Mouse (Mus musculus): ENCODE measurements around the gene Plxna2. TPM values are rescaled to one million over a fixed set of nuclear protein-coding genes. Genes with fewer than 3 reads are reported as not detected.

Plxna2 gene
- polyA plus RNA-seq, 1 experiment from 2014 or later: 76.0 TPM

DNA sequence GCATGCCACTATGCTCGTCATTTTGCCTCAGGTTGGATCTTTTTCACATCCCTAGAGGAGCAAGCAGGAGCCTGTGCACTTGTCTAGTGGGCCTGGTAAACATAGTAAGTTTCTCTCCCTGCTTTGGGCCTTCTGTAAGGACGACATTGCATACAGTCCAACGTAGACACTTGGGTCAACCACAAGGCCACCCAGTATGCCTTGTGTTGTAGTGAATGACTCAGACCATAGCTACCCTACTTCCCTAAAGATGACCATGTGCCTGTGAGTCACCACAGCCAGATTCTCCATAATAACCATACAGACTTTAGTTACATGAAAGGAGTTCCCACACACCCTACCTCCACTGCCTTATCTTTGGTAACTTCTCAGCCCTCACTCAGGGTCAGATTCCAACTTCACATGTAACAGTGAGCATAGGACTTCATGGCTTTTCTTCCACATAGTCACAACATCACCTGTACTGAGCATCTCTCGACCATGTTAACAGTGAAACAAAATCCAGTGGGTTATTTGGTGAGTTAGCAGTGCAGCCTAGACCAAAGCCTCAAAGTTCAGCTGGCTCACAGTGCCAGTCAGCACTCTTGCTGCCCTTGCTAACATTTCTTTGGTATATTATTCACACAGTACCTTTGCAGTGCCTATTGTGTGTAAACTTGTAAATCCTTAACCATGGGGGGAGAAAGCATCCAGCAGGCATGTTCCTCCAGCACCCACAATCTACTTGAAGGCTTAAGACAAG lies 53.9 kb downstream of the Plxna2 start:
- H3K27me3 ChIP-seq (ENCODE audit: control insufficient read depth, insufficient read depth, low read length): no peaks in the 10 kb centered on the region
- no peaks in the 10 kb centered on the region for H3K36me3 ChIP-seq (ENCODE audit: control insufficient read depth, insufficient read depth, low read length)
- no peaks in the 10 kb centered on the region for H3K9me3 ChIP-seq (ENCODE audit: control insufficient read depth, low read length)
- no peak overlapping the region for H3K4me3 ChIP-seq (ENCODE audit: low read depth, low read length)
- no peak overlapping the region for H3K9ac ChIP-seq (replicated peaks; ENCODE audit: low read depth, low read length)
- no peak overlapping the region for H3K27ac ChIP-seq (ENCODE audit: low read depth, low read length)
- no peak for ATAC-seq (ENCODE audit: low read depth)
- no peak overlapping the region for H3K4me2 ChIP-seq (ENCODE audit: low read depth, low read length)
- WGBS: 85% methylated on average over 4 of the region's 4 CpGs
- H3K4me1 ChIP-seq (ENCODE audit: control insufficient read depth, insufficient read depth, low read length): 0 out of 2 replicates have a peak, but pooled peaks cover 3% of the 10 kb centered on the region

DNA sequence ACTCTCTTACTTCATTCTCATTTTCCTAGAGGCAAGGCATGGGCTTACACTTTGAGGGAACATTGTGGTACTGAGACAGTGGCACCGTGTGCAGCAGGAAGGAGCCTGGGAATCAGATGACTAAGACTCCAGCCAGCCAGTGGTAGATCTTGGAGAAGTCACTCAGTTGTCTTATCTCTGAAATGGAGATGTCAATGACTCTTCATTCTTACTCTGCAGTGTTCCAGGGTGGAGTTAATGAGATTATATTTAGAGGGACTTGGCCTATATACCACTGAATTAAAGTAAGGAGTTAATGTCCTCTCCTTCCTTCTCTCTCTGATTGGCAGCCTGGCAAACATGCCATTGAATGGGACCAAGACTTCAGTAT lies 54.5 kb downstream of the Plxna2 start:
- Histone ChIP-seq H3K4me2 (ENCODE audit: low read depth, low read length) (no peak overlapping the region), H3K9me3 (ENCODE audit: control insufficient read depth, low read length) (no peaks in the 10 kb centered on the region), H3K4me1 (ENCODE audit: control insufficient read depth, insufficient read depth, low read length) (peaks cover 3% of the 10 kb centered on the region; the same call in 1 of the 2 replicates), H3K27me3 (ENCODE audit: control insufficient read depth, insufficient read depth, low read length) (no peaks in the 10 kb centered on the region), H3K9ac (replicated peaks; ENCODE audit: low read depth, low read length) (no peak overlapping the region), H3K27ac (ENCODE audit: low read depth, low read length) (no peak overlapping the region), H3K4me3 (ENCODE audit: low read depth, low read length) (no peak overlapping the region), H3K36me3 (ENCODE audit: control insufficient read depth, insufficient read depth, low read length) (no peaks in the 10 kb centered on the region)
- ATAC-seq (ENCODE audit: low read depth): no peak
- 87% methylated on average over 1 of the region's 1 CpGs for WGBS

GRCm38 (mm10) chr1:194673229-194673628 lies 55.2 kb downstream of the Plxna2 start:
- no peak overlapping the region for H3K27ac ChIP-seq (ENCODE audit: low read depth, low read length)
- H3K9ac ChIP-seq (replicated peaks; ENCODE audit: low read depth, low read length): no peak overlapping the region
- H3K4me1 ChIP-seq (ENCODE audit: control insufficient read depth, insufficient read depth, low read length): peaks cover 6% of the 10 kb centered on the region; the same call in 1 of the 2 replicates
- H3K4me2 ChIP-seq (ENCODE audit: low read depth, low read length): no peak overlapping the region
- H3K9me3 ChIP-seq (ENCODE audit: control insufficient read depth, low read length): no peaks in the 10 kb centered on the region
- H3K36me3 ChIP-seq (ENCODE audit: control insufficient read depth, insufficient read depth, low read length): no peaks in the 10 kb centered on the region
- no peaks in the 10 kb centered on the region for H3K27me3 ChIP-seq (ENCODE audit: control insufficient read depth, insufficient read depth, low read length)
- no peak overlapping the region for H3K4me3 ChIP-seq (ENCODE audit: low read depth, low read length)
- no peak for ATAC-seq (ENCODE audit: low read depth)

GRCm38 (mm10) chr1:194675106-194675890 lies 57.3 kb downstream of the Plxna2 start:
- WGBS: 80% methylated on average over 3 of the region's 3 CpGs

GRCm38 (mm10) chr1:194675891-194676200 lies 57.8 kb downstream of the Plxna2 start:
- H3K9me3 ChIP-seq (ENCODE audit: control insufficient read depth, low read length): no peaks in the 10 kb centered on the region
- no peaks in the 10 kb centered on the region for H3K27me3 ChIP-seq (ENCODE audit: control insufficient read depth, insufficient read depth, low read length)
- H3K27ac ChIP-seq (ENCODE audit: low read depth, low read length): no peak overlapping the region
- no peak for ATAC-seq (ENCODE audit: low read depth)
- H3K36me3 ChIP-seq (ENCODE audit: control insufficient read depth, insufficient read depth, low read length): no peaks in the 10 kb centered on the region
- H3K4me2 ChIP-seq (ENCODE audit: low read depth, low read length): no peak overlapping the region
- H3K4me1 ChIP-seq (ENCODE audit: control insufficient read depth, insufficient read depth, low read length): peaks cover 17% of the 10 kb centered on the region; the same call in 1 of the 2 replicates
- H3K9ac ChIP-seq (replicated peaks; ENCODE audit: low read depth, low read length): no peak overlapping the region
- WGBS: 66% methylated on average over 2 of the region's 2 CpGs
- no peak overlapping the region for H3K4me3 ChIP-seq (ENCODE audit: low read depth, low read length)

More at GRCm38 (mm10) chr1:194675106-194675890, 57.3 kb downstream of the Plxna2 start:
- Histone ChIP-seq H3K4me2 (ENCODE audit: low read depth, low read length) (no peak overlapping the region), H3K9ac (replicated peaks; ENCODE audit: low read depth, low read length) (no peak overlapping the region), H3K27me3 (ENCODE audit: control insufficient read depth, insufficient read depth, low read length) (no peaks in the 10 kb centered on the region), H3K4me3 (ENCODE audit: low read depth, low read length) (no peak overlapping the region), H3K36me3 (ENCODE audit: control insufficient read depth, insufficient read depth, low read length) (no peaks in the 10 kb centered on the region), H3K27ac (ENCODE audit: low read depth, low read length) (no peak overlapping the region), H3K9me3 (ENCODE audit: control insufficient read depth, low read length) (no peaks in the 10 kb centered on the region), H3K4me1 (ENCODE audit: control insufficient read depth, insufficient read depth, low read length) (peaks cover 13% of the 10 kb centered on the region; the same call in 1 of the 2 replicates)
- no peak for ATAC-seq (ENCODE audit: low read depth)

DNA sequence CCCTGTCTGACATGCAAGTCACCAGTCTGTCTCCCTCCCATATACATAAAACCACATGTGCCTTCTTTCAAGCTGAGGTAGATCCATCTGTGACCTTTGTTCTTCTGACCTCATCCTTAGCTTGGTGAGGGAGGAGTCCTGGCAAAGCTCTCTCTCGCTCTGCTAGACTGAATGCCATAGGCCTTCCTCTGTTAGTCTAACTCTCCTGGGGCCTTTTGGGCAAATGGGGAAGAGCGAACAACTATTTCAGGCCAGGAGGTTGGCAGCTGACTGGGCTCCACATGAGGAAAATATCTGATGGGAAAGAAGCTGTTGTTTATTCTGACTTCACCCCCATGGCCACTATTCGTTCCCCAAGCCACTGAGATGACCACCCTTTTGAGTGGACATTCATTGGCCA lies 59.9 kb downstream of the Plxna2 start:
- no peak overlapping the region for H3K4me3 ChIP-seq (ENCODE audit: low read depth, low read length)
- no peak overlapping the region for H3K9ac ChIP-seq (replicated peaks; ENCODE audit: low read depth, low read length)
- H3K9me3 ChIP-seq (ENCODE audit: control insufficient read depth, low read length): no peaks in the 10 kb centered on the region
- no peaks in the 10 kb centered on the region for H3K27me3 ChIP-seq (ENCODE audit: control insufficient read depth, insufficient read depth, low read length)
- H3K4me2 ChIP-seq (ENCODE audit: low read depth, low read length): no peak overlapping the region
- no peak; the same call in 1 of the 2 replicates for ATAC-seq (ENCODE audit: low read depth)
- no peak overlapping the region for H3K27ac ChIP-seq (ENCODE audit: low read depth, low read length)
- no peaks in the 10 kb centered on the region; the same call in 1 of the 2 replicates for H3K36me3 ChIP-seq (ENCODE audit: control insufficient read depth, insufficient read depth, low read length)
- peaks cover 25% of the 10 kb centered on the region; the same call in 1 of the 2 replicates for H3K4me1 ChIP-seq (ENCODE audit: control insufficient read depth, insufficient read depth, low read length)
- 59% methylated on average over 3 of the region's 3 CpGs for WGBS

DNA sequence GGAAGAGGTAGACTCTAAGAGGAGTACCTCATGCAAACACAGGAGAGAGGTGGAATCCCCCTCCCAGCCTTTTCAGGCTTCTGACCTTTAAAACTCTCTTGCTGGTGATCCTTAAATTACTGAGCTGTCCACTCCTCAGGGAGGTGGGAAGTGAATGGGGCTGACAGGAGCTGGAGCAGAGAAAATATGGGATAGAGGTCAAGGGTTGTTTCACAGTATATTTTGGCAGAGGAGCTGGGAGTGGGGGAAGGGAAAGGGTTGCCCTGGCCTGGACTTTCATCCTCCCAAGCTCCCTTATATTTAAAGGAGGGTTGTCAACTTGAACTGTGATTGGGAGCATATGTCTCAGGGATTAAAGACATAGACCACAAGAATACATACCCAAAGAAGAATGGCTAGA lies 61.1 kb downstream of the Plxna2 start:
- no peaks in the 10 kb centered on the region for H3K9me3 ChIP-seq (ENCODE audit: control insufficient read depth, low read length)
- H3K9ac ChIP-seq (replicated peaks; ENCODE audit: low read depth, low read length): no peak overlapping the region
- H3K27me3 ChIP-seq (ENCODE audit: control insufficient read depth, insufficient read depth, low read length): no peaks in the 10 kb centered on the region
- H3K4me2 ChIP-seq (ENCODE audit: low read depth, low read length): no peak overlapping the region
- no peaks in the 10 kb centered on the region; the same call in 1 of the 2 replicates for H3K36me3 ChIP-seq (ENCODE audit: control insufficient read depth, insufficient read depth, low read length)
- peaks cover 25% of the 10 kb centered on the region; the same call in 1 of the 2 replicates for H3K4me1 ChIP-seq (ENCODE audit: control insufficient read depth, insufficient read depth, low read length)
- ATAC-seq (ENCODE audit: low read depth): no peak
- no peak overlapping the region for H3K4me3 ChIP-seq (ENCODE audit: low read depth, low read length)
- no peak overlapping the region for H3K27ac ChIP-seq (ENCODE audit: low read depth, low read length)

DNA sequence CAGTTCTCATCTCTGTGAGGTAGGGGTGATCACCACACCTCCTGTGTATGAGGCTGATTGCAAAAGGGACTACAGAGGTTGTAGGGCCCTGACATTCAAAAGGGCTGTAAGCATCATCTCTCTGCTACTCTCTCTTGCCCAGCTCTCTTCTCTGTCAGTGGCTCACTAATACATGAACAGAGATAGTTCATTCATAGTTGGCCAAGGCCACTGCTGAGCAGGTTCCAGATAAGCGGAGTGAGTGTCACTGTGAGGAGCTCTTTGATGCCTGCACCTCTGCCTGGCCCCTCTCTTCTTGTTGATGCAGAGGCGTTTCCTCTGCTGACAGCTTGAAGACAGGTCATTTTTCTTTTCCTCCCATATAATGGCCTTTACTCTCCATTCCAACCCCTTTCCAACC lies 62.1 kb downstream of the Plxna2 start:
- 14% methylated on average over 2 of the region's 2 CpGs for WGBS
- H3K9me3 ChIP-seq (ENCODE audit: control insufficient read depth, low read length): no peaks in the 10 kb centered on the region
- no peak overlapping the region for H3K9ac ChIP-seq (replicated peaks; ENCODE audit: low read depth, low read length)
- H3K4me1 ChIP-seq (ENCODE audit: control insufficient read depth, insufficient read depth, low read length): peaks cover 25% of the 10 kb centered on the region; the same call in 1 of the 2 replicates
- no peaks in the 10 kb centered on the region; the same call in 1 of the 2 replicates for H3K36me3 ChIP-seq (ENCODE audit: control insufficient read depth, insufficient read depth, low read length)
- H3K27me3 ChIP-seq (ENCODE audit: control insufficient read depth, insufficient read depth, low read length): no peaks in the 10 kb centered on the region
- no peak overlapping the region for H3K4me3 ChIP-seq (ENCODE audit: low read depth, low read length)
- H3K27ac ChIP-seq (ENCODE audit: low read depth, low read length): no peak overlapping the region
- H3K4me2 ChIP-seq (ENCODE audit: low read depth, low read length): no peak overlapping the region
- ATAC-seq (ENCODE audit: low read depth): no peak

GRCm38 (mm10) chr1:194682021-194682420 lies 64.0 kb downstream of the Plxna2 start:
- H3K27ac ChIP-seq (ENCODE audit: low read depth, low read length): no peak overlapping the region
- no peak overlapping the region for H3K4me2 ChIP-seq (ENCODE audit: low read depth, low read length)
- no peaks in the 10 kb centered on the region; the same call in 1 of the 2 replicates for H3K36me3 ChIP-seq (ENCODE audit: control insufficient read depth, insufficient read depth, low read length)
- no peak overlapping the region for H3K9ac ChIP-seq (replicated peaks; ENCODE audit: low read depth, low read length)
- H3K4me3 ChIP-seq (ENCODE audit: low read depth, low read length): no peak overlapping the region
- peaks cover 22% of the 10 kb centered on the region; the same call in 1 of the 2 replicates for H3K4me1 ChIP-seq (ENCODE audit: control insufficient read depth, insufficient read depth, low read length)
- H3K9me3 ChIP-seq (ENCODE audit: control insufficient read depth, low read length): no peaks in the 10 kb centered on the region
- no peaks in the 10 kb centered on the region for H3K27me3 ChIP-seq (ENCODE audit: control insufficient read depth, insufficient read depth, low read length)
- no peak for ATAC-seq (ENCODE audit: low read depth)

All from neural tube, embryonic 14.5 days (tissue).